Mouse (Mus musculus): Measurements from ENCODE around the gene Lrfn1. TPM values are rescaled to one million over a fixed set of nuclear protein-coding genes. Genes with fewer than 3 reads are reported as not detected.
A peak's percentile ranks its signal among the peaks of the same experiment; 100 is the strongest.

Lrfn1 gene
- total RNA-seq (2014; rRNA removed; ENCODE audit: low replicate concordance): 1.4 and 3.9 TPM in 2 replicates
- 0.31 and 0.55 TPM in 2 replicates for polyA plus RNA-seq (2015; fragmentation: Nextera tagmentation; extraction: Ambion mirVana)

- DNase-seq (ENCODE audit: low spot score): no peak
- H3K27ac ChIP-seq (ENCODE audit: low read depth): no peak within 1 kb of the TSS
- H3K9me3 ChIP-seq (replicated peaks; ENCODE audit: control insufficient read depth, low read length): no peaks in the 10 kb centered on the region
- TF ChIP-seq EP300 (IDR thresholded peaks at IDR 0.05; ENCODE audit: low read depth) (no peak), CTCF (IDR thresholded peaks at IDR 0.05; ENCODE audit: low read depth) (no peak)
- WGBS: 1% methylated on average over 29 of the region's 97 CpGs
- H3K4me2 ChIP-seq (ENCODE audit: low read depth, low read length): peak within 1 kb of the TSS; percentile 100
- peak within 1 kb of the TSS; percentile 59 for H3K4me3 ChIP-seq (ENCODE audit: low read depth, low read length)
- H3K9ac ChIP-seq (replicated peaks; ENCODE audit: low read depth, low read length): peak within 1 kb of the TSS; percentile 58
- no peaks in the 10 kb centered on the region for H3K27me3 ChIP-seq (ENCODE audit: control insufficient read depth, insufficient read depth, low read length)
- no peaks in the 10 kb centered on the region for H3K36me3 ChIP-seq (replicated peaks; ENCODE audit: control insufficient read depth, insufficient read depth, low read length)
- H3K4me1 ChIP-seq (ENCODE audit: control insufficient read depth, insufficient read depth): no peaks in the 10 kb centered on the region
- peak; percentile 63 for ATAC-seq (ENCODE audit: insufficient read depth, low read depth)
Measured at GRCm38 (mm10) chr7:28451531-28452360, at the start of gene Lrfn1. Gene Lrfn1, plus strand, starts transcription at chr7:28451980.

- Histone ChIP-seq H3K4me2 (ENCODE audit: low read depth, low read length) (no peak overlapping the region), H3K27ac (ENCODE audit: low read depth) (peak overlapping the region; percentile 80), H3K9me3 (replicated peaks; ENCODE audit: control insufficient read depth, low read length) (no peaks in the 10 kb centered on the region), H3K27me3 (ENCODE audit: control insufficient read depth, insufficient read depth, low read length) (no peaks in the 10 kb centered on the region), H3K36me3 (replicated peaks; ENCODE audit: control insufficient read depth, insufficient read depth, low read length) (peaks cover 62% of the 10 kb centered on the region), H3K9ac (replicated peaks; ENCODE audit: low read depth, low read length) (no peak overlapping the region), H3K4me1 (ENCODE audit: control insufficient read depth, insufficient read depth) (peaks cover 19% of the 10 kb centered on the region; the same call in 1 of the 2 replicates), H3K4me3 (ENCODE audit: low read depth, low read length) (no peak overlapping the region)
- peak; percentile 44 for DNase-seq (ENCODE audit: low spot score)
- WGBS: 51% methylated on average over 3 of the region's 3 CpGs
- peak; percentile 59 for ATAC-seq (ENCODE audit: insufficient read depth, low read depth)
- TF ChIP-seq EP300 (IDR thresholded peaks at IDR 0.05; ENCODE audit: low read depth) (no peak), CTCF (IDR thresholded peaks at IDR 0.05; ENCODE audit: low read depth) (no peak)
Measured at GRCm38 (mm10) chr7:28410841-28411475, 40.8 kb upstream of the Lrfn1 start.

- ATAC-seq (ENCODE audit: insufficient read depth, low read depth) (no peak), DNase-seq (ENCODE audit: low spot score) (no peak)
- WGBS: 53% methylated on average over 4 of the region's 4 CpGs
- no peak overlapping the region for H3K4me2 ChIP-seq (ENCODE audit: low read depth, low read length)
- H3K9ac ChIP-seq (replicated peaks; ENCODE audit: low read depth, low read length): no peak overlapping the region
- H3K36me3 ChIP-seq (replicated peaks; ENCODE audit: control insufficient read depth, insufficient read depth, low read length): peaks cover 55% of the 10 kb centered on the region
- TF ChIP-seq EP300 (IDR thresholded peaks at IDR 0.05; ENCODE audit: low read depth) (no peak), CTCF (IDR thresholded peaks at IDR 0.05; ENCODE audit: low read depth) (no peak)
- peaks cover 19% of the 10 kb centered on the region; the same call in 1 of the 2 replicates for H3K4me1 ChIP-seq (ENCODE audit: control insufficient read depth, insufficient read depth)
- no peaks in the 10 kb centered on the region for H3K27me3 ChIP-seq (ENCODE audit: control insufficient read depth, insufficient read depth, low read length)
- H3K27ac ChIP-seq (ENCODE audit: low read depth): no peak overlapping the region
- no peaks in the 10 kb centered on the region for H3K9me3 ChIP-seq (replicated peaks; ENCODE audit: control insufficient read depth, low read length)
- H3K4me3 ChIP-seq (ENCODE audit: low read depth, low read length): no peak overlapping the region
Measured at GRCm38 (mm10) chr7:28412826-28413225, 39.0 kb upstream of the Lrfn1 start.

- Histone ChIP-seq H3K4me3 (ENCODE audit: low read depth, low read length) (no peak overlapping the region), H3K4me1 (ENCODE audit: control insufficient read depth, insufficient read depth) (peaks cover 12% of the 10 kb centered on the region; the same call in 1 of the 2 replicates), H3K27ac (ENCODE audit: low read depth) (peak overlapping the region; percentile 53; the same call in 1 of the 2 replicates), H3K27me3 (ENCODE audit: control insufficient read depth, insufficient read depth, low read length) (no peaks in the 10 kb centered on the region), H3K9ac (replicated peaks; ENCODE audit: low read depth, low read length) (no peak overlapping the region), H3K36me3 (replicated peaks; ENCODE audit: control insufficient read depth, insufficient read depth, low read length) (peaks cover 68% of the 10 kb centered on the region), H3K9me3 (replicated peaks; ENCODE audit: control insufficient read depth, low read length) (no peaks in the 10 kb centered on the region), H3K4me2 (ENCODE audit: low read depth, low read length) (no peak overlapping the region)
- no peak for ATAC-seq (ENCODE audit: insufficient read depth, low read depth)
- TF ChIP-seq CTCF (IDR thresholded peaks at IDR 0.05; ENCODE audit: low read depth) (no peak), EP300 (IDR thresholded peaks at IDR 0.05; ENCODE audit: low read depth) (no peak)
- no peak for DNase-seq (ENCODE audit: low spot score)
Measured at GRCm38 (mm10) chr7:28417368-28417767, 34.4 kb upstream of the Lrfn1 start.

- H3K9ac ChIP-seq (replicated peaks; ENCODE audit: low read depth, low read length): no peak overlapping the region
- H3K4me2 ChIP-seq (ENCODE audit: low read depth, low read length): no peak overlapping the region
Measured at GRCm38 (mm10) chr7:28418096-28418670, 33.6 kb upstream of the Lrfn1 start.

More at GRCm38 (mm10) chr7:28418096-28418670, 33.6 kb upstream of the Lrfn1 start:
- 28% methylated on average over 8 of the region's 8 CpGs for WGBS
- Histone ChIP-seq H3K36me3 (replicated peaks; ENCODE audit: control insufficient read depth, insufficient read depth, low read length) (peaks cover 68% of the 10 kb centered on the region), H3K27me3 (ENCODE audit: control insufficient read depth, insufficient read depth, low read length) (no peaks in the 10 kb centered on the region), H3K27ac (ENCODE audit: low read depth) (peak overlapping the region; percentile 53), H3K9me3 (replicated peaks; ENCODE audit: control insufficient read depth, low read length) (no peaks in the 10 kb centered on the region), H3K4me3 (ENCODE audit: low read depth, low read length) (no peak overlapping the region), H3K4me1 (ENCODE audit: control insufficient read depth, insufficient read depth) (peaks cover 12% of the 10 kb centered on the region; the same call in 1 of the 2 replicates)
- peak; percentile 80 for ATAC-seq (ENCODE audit: insufficient read depth, low read depth)
- no peak for TF ChIP-seq EP300 (IDR thresholded peaks at IDR 0.05; ENCODE audit: low read depth)
- TF ChIP-seq CTCF (IDR thresholded peaks at IDR 0.05; ENCODE audit: low read depth): no peak
- peak; percentile 70 for DNase-seq (ENCODE audit: low spot score)
